Mouse (Mus musculus) liver, adult 2 months (tissue): Measurements from ENCODE around the gene Pet100.

Source experiments
- CTCF ChIP-seq: fragments of 200-500 bp; IDR thresholded peaks from 2 replicates; pipeline ENCODE4 v1.5.1; 2011; ENCODE audit warnings: low read depth, low read length, control low read depth
- POLR2A ChIP-seq: fragments of 200-500 bp; IDR thresholded peaks from 2 replicates; pipeline ENCODE4 v1.6.1; 2011; ENCODE audit warnings: low read length, control low read depth; ENCODE audit not compliant: insufficient read depth; ENCODE audit errors: extremely low read depth

- TF ChIP-seq CTCF (no peak), POLR2A (no peak)
Measured at GRCm38 (mm10) chr8:3670388-3670787, 49.0 kb downstream of the Pet100 start.
